Mouse (Mus musculus) spleen, adult 2 months (tissue): ENCODE results near the gene Boc. TPM values are rescaled to one million over a fixed set of nuclear protein-coding genes. Genes with fewer than 3 reads are reported as not detected.

Experiments
- DNase-seq, 2 experiments: peaks; one replicate each; pipeline versions ENCODE4 v3.0.0 to v3.0.0-alpha.2; 2012 to 2021; ENCODE audit warnings: low spot score in 2 of 2, low read depth in 1 of 2
- H3K27ac ChIP-seq: fragments of 200-500 bp; 2 replicates; pipeline ENCODE4 v1.5.1; 2012; ENCODE audit warnings: low read length, inconsistent platforms; ENCODE audit not compliant: insufficient read depth
- H3K27me3 ChIP-seq: fragments of 200-500 bp; 2 replicates; pipeline ENCODE4 v1.6.1; 2012; ENCODE audit warnings: mild to moderate bottlenecking, moderate library complexity, low read length, inconsistent platforms; ENCODE audit not compliant: control insufficient read depth, insufficient read depth
- H3K36me3 ChIP-seq: fragments of 200-500 bp; 2 replicates; pipeline ENCODE4 v1.6.1; 2012; ENCODE audit warnings: mild to moderate bottlenecking, low read length, inconsistent platforms; ENCODE audit not compliant: control insufficient read depth, insufficient read depth
- H3K4me1 ChIP-seq: fragments of 200-500 bp; 2 replicates; pipeline ENCODE4 v1.6.1; 2011; ENCODE audit warnings: inconsistent platforms; ENCODE audit not compliant: control insufficient read depth, insufficient read depth, insufficient read length
- H3K4me3 ChIP-seq: fragments of 200-500 bp; 2 replicates; pipeline ENCODE4 v1.5.1; 2011; ENCODE audit warnings: mild to moderate bottlenecking, inconsistent platforms; ENCODE audit not compliant: insufficient read depth, insufficient read length; ENCODE audit errors: extremely low read depth
- CTCF ChIP-seq: fragments of 200-500 bp; IDR thresholded peaks from 2 replicates; pipeline ENCODE4 v1.5.1; 2011; ENCODE audit warnings: mild to moderate bottlenecking, inconsistent platforms; ENCODE audit not compliant: insufficient read depth, insufficient read length, insufficient replicate concordance; ENCODE audit errors: extremely low read depth
- POLR2A ChIP-seq: fragments of 200-500 bp; IDR thresholded peaks from 2 replicates; pipeline ENCODE4 v1.6.1; 2011; ENCODE audit warnings: low read depth, low read length, inconsistent platforms
- WGBS: fragments of 180-500 bp; shearing (Covaris S2); methylation state at CpG from one replicate; pipeline ENCODE4 v1.1.7; 2018; 5-methylcytosine and 5-hydroxymethylcytosine counted together
- polyA plus RNA-seq: library from polyadenylated mRNA; depleted of rRNA; stranded (reverse); fragments of >200 nt; gene quantifications from 2 replicates; pipeline ENCODE4 v1.2.3, GENCODE M21; 2012

Gene Boc
- polyA plus RNA-seq, 1 experiment: 2.4 TPM

DNA sequence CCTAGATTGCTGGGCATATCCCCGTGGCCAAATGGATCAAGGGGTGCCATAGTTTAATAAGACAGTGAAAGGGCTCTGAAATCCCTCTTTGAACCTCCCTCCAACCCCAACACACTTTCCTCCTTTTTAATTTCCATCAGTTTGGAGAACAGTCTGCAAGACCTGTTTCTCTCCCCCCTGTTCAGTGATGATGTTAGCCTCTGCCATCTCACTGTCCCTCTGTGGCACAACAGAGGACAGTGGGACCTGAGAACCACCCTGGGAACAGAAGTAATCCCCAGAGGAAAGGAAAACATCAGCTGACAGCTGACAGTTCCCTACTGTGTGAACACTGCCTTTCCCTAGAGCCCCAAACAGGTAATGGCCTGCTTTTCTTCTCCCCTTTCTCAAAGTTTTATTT, 1.5 kb upstream of the Boc start:
- Histone ChIP-seq H3K27me3 (peaks cover 13% of the 10 kb centered on the region), H3K4me3 (no peak overlapping the region), H3K36me3 (no peaks in the 10 kb centered on the region), H3K4me1 (no peaks in the 10 kb centered on the region; the same call in 1 of the 2 replicates), H3K27ac (no peak overlapping the region)
- DNase-seq: no peak
- TF ChIP-seq POLR2A (no peak), CTCF (no peak)
- WGBS: 74% methylated on average over 1 of the region's 1 CpGs

GRCm38 (mm10) chr16:44559330-44559695, 616 bp upstream of the Boc start:
- WGBS: 36% methylated on average over 5 of the region's 5 CpGs
- no peak overlapping the region for H3K4me3 ChIP-seq
- no peaks in the 10 kb centered on the region for H3K36me3 ChIP-seq
- H3K27me3 ChIP-seq: peaks cover 13% of the 10 kb centered on the region
- no peak for TF ChIP-seq POLR2A
- TF ChIP-seq CTCF: no peak
- H3K4me1 ChIP-seq: no peaks in the 10 kb centered on the region; the same call in 1 of the 2 replicates
- H3K27ac ChIP-seq: no peak overlapping the region
- DNase-seq: no peak

GRCm38 (mm10) chr16:44557661-44558470, 831 bp downstream of the Boc start:
- H3K36me3 ChIP-seq: no peaks in the 10 kb centered on the region
- 3% methylated on average over 47 of the region's 47 CpGs for WGBS
- H3K4me1 ChIP-seq: no peaks in the 10 kb centered on the region; the same call in 1 of the 2 replicates
- peak overlapping the region; percentile 54; the same call in 1 of the 2 replicates for H3K4me3 ChIP-seq
- peaks cover 13% of the 10 kb centered on the region for H3K27me3 ChIP-seq
- H3K27ac ChIP-seq: peak overlapping the region; percentile 62
- TF ChIP-seq CTCF (no peak), POLR2A (no peak)
- no peak for DNase-seq

DNA sequence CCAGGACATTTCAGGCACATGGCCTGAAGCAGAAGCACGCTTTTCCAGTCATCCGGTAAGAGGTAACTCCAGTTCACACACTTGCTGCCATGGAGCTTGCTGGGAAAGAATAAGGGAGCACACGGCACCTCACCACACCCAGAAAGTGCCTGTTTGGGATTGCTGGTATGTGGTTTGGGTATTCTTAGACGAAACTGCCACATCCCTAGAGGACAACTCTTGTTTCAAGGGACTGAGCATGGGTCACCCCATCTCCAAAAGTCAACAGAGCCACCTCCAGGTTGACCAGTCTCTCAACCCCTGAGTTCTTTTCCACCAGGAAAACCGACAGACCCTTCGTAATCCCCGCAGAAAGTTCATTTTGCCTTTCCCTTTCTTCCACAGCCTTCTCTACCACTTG, 1.6 kb downstream of the Boc start:
- DNase-seq: no peak
- Histone ChIP-seq H3K27me3 (peaks cover 13% of the 10 kb centered on the region), H3K36me3 (no peaks in the 10 kb centered on the region), H3K4me3 (no peak overlapping the region), H3K27ac (no peak overlapping the region), H3K4me1 (no peaks in the 10 kb centered on the region; the same call in 1 of the 2 replicates)
- no peak for TF ChIP-seq CTCF
- no peak for TF ChIP-seq POLR2A
- 83% methylated on average over 7 of the region's 7 CpGs for WGBS

DNA sequence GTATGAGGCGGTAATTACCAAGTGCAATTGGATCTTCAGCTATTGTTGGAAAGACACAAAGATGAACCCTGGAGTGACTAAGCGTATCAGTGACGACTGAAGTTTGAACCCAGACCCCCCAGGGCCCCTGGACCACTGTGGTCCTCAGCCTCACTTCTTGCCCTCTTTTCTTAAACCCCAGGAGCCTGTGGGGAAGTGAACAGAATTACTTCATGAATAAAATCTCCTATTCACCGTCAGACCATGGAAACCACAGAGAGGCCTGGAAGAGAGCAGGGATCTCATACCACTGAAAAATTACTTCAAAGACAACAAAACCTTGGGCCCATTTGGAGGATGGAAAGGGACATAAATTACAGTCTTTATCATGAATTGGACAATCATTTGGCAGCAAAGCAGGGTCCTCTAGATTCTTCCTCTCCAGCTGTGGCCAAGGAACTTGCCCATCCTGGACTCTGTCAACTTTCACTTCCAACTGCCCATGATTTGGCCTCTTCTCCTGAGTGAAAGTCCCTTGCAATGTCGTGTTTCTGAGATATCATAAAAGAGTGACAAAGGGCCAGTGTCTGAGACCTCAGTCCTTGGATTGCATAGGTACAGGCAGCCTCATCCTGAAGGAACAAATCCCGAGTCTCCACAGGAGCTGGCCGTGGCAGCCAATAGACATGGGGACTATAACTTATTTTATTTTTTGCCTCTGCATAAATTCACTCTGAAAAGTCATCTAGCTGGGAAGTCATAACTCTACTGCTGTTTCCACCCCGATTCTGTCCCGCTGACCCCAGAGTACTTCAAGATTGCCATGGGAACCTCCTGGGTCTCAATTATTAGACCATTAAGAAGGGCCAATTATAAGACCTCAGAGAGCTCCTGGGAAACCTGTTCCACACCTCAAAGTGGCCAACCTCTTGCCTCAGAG, 2.6 kb downstream of the Boc start:
- no peak for TF ChIP-seq CTCF
- no peak for TF ChIP-seq POLR2A
- no peak overlapping the region for H3K4me3 ChIP-seq
- no peak for DNase-seq
- H3K36me3 ChIP-seq: no peaks in the 10 kb centered on the region
- H3K27ac ChIP-seq: no peak overlapping the region
- peaks cover 13% of the 10 kb centered on the region for H3K27me3 ChIP-seq
- no peaks in the 10 kb centered on the region; the same call in 1 of the 2 replicates for H3K4me1 ChIP-seq
- 77% methylated on average over 9 of the region's 9 CpGs for WGBS

- TF ChIP-seq CTCF: no peak
- TF ChIP-seq POLR2A: no peak
- 85% methylated on average over 8 of the region's 8 CpGs for WGBS
- no peak overlapping the region for H3K4me3 ChIP-seq
- no peak for DNase-seq
- H3K27me3 ChIP-seq: peaks cover 11% of the 10 kb centered on the region
- H3K27ac ChIP-seq: no peak overlapping the region
- no peaks in the 10 kb centered on the region for H3K36me3 ChIP-seq
- no peaks in the 10 kb centered on the region; the same call in 1 of the 2 replicates for H3K4me1 ChIP-seq
These were observed 4.8 kb downstream of the Boc start for GRCm38 (mm10) chr16:44553861-44554260.
